Mouse (Mus musculus) bone marrow, adult 2 months (tissue): ENCODE measurements around the gene Cadm3. TPM values are rescaled to one million over a fixed set of nuclear protein-coding genes. Genes with fewer than 3 reads are reported as not detected.

Experiments used
- H3K27ac ChIP-seq: fragments of 200-500 bp; 2 replicates; pipeline ENCODE4 v1.5.1; 2012; ENCODE audit warnings: low read depth, mild to moderate bottlenecking, control low read depth, inconsistent platforms, low read length; ENCODE audit not compliant: control insufficient read depth, poor library complexity, insufficient read depth
- H3K4me1 ChIP-seq: fragments of 200-500 bp; 2 replicates; pipeline ENCODE4 v1.6.1; 2011; ENCODE audit warnings: low read length; ENCODE audit not compliant: control insufficient read depth, insufficient read depth
- H3K4me3 ChIP-seq: fragments of 200-500 bp; replicated peaks from 2 replicates; pipeline ENCODE3; 2011; ENCODE audit warnings: mild to moderate bottlenecking, low read depth, low read length, control low read depth; ENCODE audit not compliant: control insufficient read depth
- CTCF ChIP-seq: fragments of 200-500 bp; IDR thresholded peaks from 2 replicates; pipeline ENCODE4 v1.5.1; 2011; ENCODE audit warnings: low read length, control low read depth; ENCODE audit not compliant: control insufficient read depth, insufficient read depth
- POLR2A ChIP-seq: fragments of 200-500 bp; IDR thresholded peaks from 2 replicates; pipeline ENCODE4 v1.6.1; 2011; ENCODE audit warnings: low read depth, mild to moderate bottlenecking, control low read depth, low read length, borderline replicate concordance; ENCODE audit not compliant: control insufficient read depth
- WGBS: fragments of 180-500 bp; shearing (Covaris S2); methylation state at CpG from one replicate; pipeline ENCODE4 v1.1.7; 2018; 5-methylcytosine and 5-hydroxymethylcytosine counted together
- polyA plus RNA-seq: library from polyadenylated mRNA; stranded (reverse); fragments of >200 nt; gene quantifications from 2 replicates; pipeline ENCODE4 v1.2.4, GENCODE M21; 2011; ENCODE audit warnings: low replicate concordance; ENCODE audit not compliant: missing spikeins, insufficient read depth, insufficient read length

The Cadm3 gene
- polyA plus RNA-seq, 1 experiment, result 1.7 TPM

- 21% methylated on average over 10 of the region's 10 CpGs for WGBS
- peak within 1 kb of the TSS; percentile 2 for H3K4me3 ChIP-seq
- TF ChIP-seq POLR2A (no peak), CTCF (no peak)
- no peak within 1 kb of the TSS for H3K27ac ChIP-seq
- no peaks in the 10 kb centered on the region; the same call in 1 of the 2 replicates for H3K4me1 ChIP-seq
Observed at GRCm38 (mm10) chr1:173350372-173350957, 17.0 kb downstream of the Cadm3 start, which contains the start of gene Aim2. Gene Aim2, plus strand, starts transcription at chr1:173350879.

GRCm38 (mm10) chr1:173349946-173350345 lies 17.5 kb downstream of the Cadm3 start:
- H3K27ac ChIP-seq, result no peak overlapping the region
- no peak for TF ChIP-seq POLR2A
- TF ChIP-seq CTCF, result no peak
- H3K4me1 ChIP-seq, result no peaks in the 10 kb centered on the region; the same call in 1 of the 2 replicates
- 5% methylated on average over 6 of the region's 6 CpGs for WGBS
- no peak overlapping the region for H3K4me3 ChIP-seq

GRCm38 (mm10) chr1:173349192-173349591 lies 18.3 kb downstream of the Cadm3 start:
- WGBS, result 65% methylated on average over 5 of the region's 5 CpGs
- TF ChIP-seq CTCF (no peak), POLR2A (no peak)
- Histone ChIP-seq H3K27ac (no peak overlapping the region), H3K4me1 (no peaks in the 10 kb centered on the region), H3K4me3 (no peak overlapping the region)

GRCm38 (mm10) chr1:173348527-173348926 lies 19.0 kb downstream of the Cadm3 start:
- Histone ChIP-seq H3K4me1 (no peaks in the 10 kb centered on the region), H3K27ac (no peak overlapping the region), H3K4me3 (no peak overlapping the region)
- 42% methylated on average over 1 of the region's 1 CpGs for WGBS
- TF ChIP-seq CTCF (no peak), POLR2A (no peak)

- H3K27ac ChIP-seq, result no peak overlapping the region
- 73% methylated on average over 4 of the region's 4 CpGs for WGBS
Observed at GRCm38 (mm10) chr1:173345112-173345511, 22.4 kb downstream of the Cadm3 start.

GRCm38 (mm10) chr1:173343934-173344333 lies 23.6 kb downstream of the Cadm3 start:
- H3K4me3 ChIP-seq, result no peak overlapping the region
- 66% methylated on average over 3 of the region's 3 CpGs for WGBS
- no peaks in the 10 kb centered on the region for H3K4me1 ChIP-seq
- H3K27ac ChIP-seq, result no peak overlapping the region
- TF ChIP-seq CTCF, result no peak
- no peak for TF ChIP-seq POLR2A

More at GRCm38 (mm10) chr1:173345112-173345511, 22.4 kb downstream of the Cadm3 start:
- Histone ChIP-seq H3K4me3 (no peak overlapping the region), H3K4me1 (no peaks in the 10 kb centered on the region)
- TF ChIP-seq CTCF, result no peak
- no peak for TF ChIP-seq POLR2A

- TF ChIP-seq CTCF, result no peak
- TF ChIP-seq POLR2A, result no peak
- Histone ChIP-seq H3K27ac (no peak overlapping the region), H3K4me3 (no peak overlapping the region), H3K4me1 (no peaks in the 10 kb centered on the region)
- WGBS, result 92% methylated on average over 1 of the region's 1 CpGs
Observed at GRCm38 (mm10) chr1:173342425-173342824, 25.1 kb downstream of the Cadm3 start.

GRCm38 (mm10) chr1:173339543-173339942 lies 28.0 kb downstream of the Cadm3 start:
- WGBS, result 8% methylated on average over 2 of the region's 2 CpGs
- H3K4me1 ChIP-seq, result no peaks in the 10 kb centered on the region
- H3K4me3 ChIP-seq, result no peak overlapping the region
- H3K27ac ChIP-seq, result no peak overlapping the region
- no peak for TF ChIP-seq POLR2A
- peak; percentile 79 for TF ChIP-seq CTCF

GRCm38 (mm10) chr1:173337008-173337407 lies 30.5 kb downstream of the Cadm3 start:
- Histone ChIP-seq H3K27ac (no peak overlapping the region), H3K4me3 (no peak overlapping the region), H3K4me1 (no peaks in the 10 kb centered on the region)
- TF ChIP-seq POLR2A (no peak), CTCF (no peak)
- WGBS, result 90% methylated on average over 10 of the region's 10 CpGs
